Mouse (Mus musculus) left cerebral cortex, postnatal 36 days (tissue): ENCODE data around the gene Zfp3. TPM values are rescaled to one million over a fixed set of nuclear protein-coding genes. Genes with fewer than 3 reads are reported as not detected.
A peak's percentile ranks its signal among the peaks of the same experiment; 100 is the strongest.
"Not testable (repeated sequence)": the region's sequence is repeated elsewhere in the genome, so short reads cannot be mapped to it uniquely, and the experiment has no call there.

ENCODE experiments used
- DNase-seq, 2 experiments: peaks; one replicate each; pipeline ENCODE4 v3.0.0; 2021 to 2022; ENCODE audit warnings: low spot score in 2 of 2, mixed read lengths in 1 of 2
- intact Hi-C: fragments of 180-260 bp; cut with DNase I; formaldehyde crosslinking; loops from one replicate; pipeline ENCODE4 v1.15.1; 2025
- total RNA-seq, 2 experiments: library from RNA; stranded (reverse); gene quantifications; 2 replicates each; pipeline ENCODE4 v1.2.3; 2021

Zfp3 gene
- total RNA-seq, 2 experiments from 2014 or later: 17.3 to 21.7 TPM

- no peak for DNase-seq
- intact Hi-C loops: loop anchor here (5.0 to 10.0 kb wide), 2 partner anchors 237 to 320 kb away; partner anchors contain the start of genes Arrb2 and Gltpd2
Measured at GRCm38 (mm10) chr11:70754476-70754875, 9.5 kb upstream of the Zfp3 start.

GRCm38 (mm10) chr11:70754958-70755357 is 9.1 kb upstream of the Zfp3 start:
- intact Hi-C loops: loop anchor here (5.0 to 10.0 kb wide), 5 partner anchors 53 to 320 kb away; partner anchors contain the start of genes Arrb2, Camta2, Gltpd2 and Inca1

GRCm38 (mm10) chr11:70755645-70756044 is 8.4 kb upstream of the Zfp3 start:
- DNase-seq: peak; percentile 65 to 79
- intact Hi-C loops: loop anchor here (5.0 to 10.0 kb wide), 4 partner anchors 53 to 321 kb away; partner anchors contain the start of genes Arrb2, Camta2, Inca1 and Kif1c

More at GRCm38 (mm10) chr11:70754958-70755357, 9.1 kb upstream of the Zfp3 start:
- DNase-seq: no peak

GRCm38 (mm10) chr11:70760446-70760845 is 3.6 kb upstream of the Zfp3 start:
- intact Hi-C loops: loop anchor here (10.0 kb wide), 1 partner anchor 346 kb away; the partner anchor contains the start of gene Pelp1
- DNase-seq: not testable (repeated sequence)

- intact Hi-C loops: loop anchor here (10.0 kb wide), 1 partner anchor 348 kb away; the partner anchor contains the start of gene Pelp1
- no peak for DNase-seq
Measured at GRCm38 (mm10) chr11:70762641-70763040, 1.4 kb upstream of the Zfp3 start.

GRCm38 (mm10) chr11:70763582-70763935 is 450 bp upstream of the Zfp3 start:
- no peak for DNase-seq
- intact Hi-C loops: loop anchor here (10.0 kb wide), 1 partner anchor 349 kb away; the partner anchor contains the start of gene Pelp1

GRCm38 (mm10) chr11:70765776-70766445 is 1.9 kb downstream of the Zfp3 start:
- intact Hi-C loops: loop anchor here (10.0 kb wide), 1 partner anchor 351 kb away; the partner anchor contains the start of gene Pelp1
- no peak for DNase-seq

GRCm38 (mm10) chr11:70770804-70771203 is 6.8 kb downstream of the Zfp3 start:
- intact Hi-C loops: no loop called here
- DNase-seq: no peak

- peak; percentile 49 to 65 for DNase-seq
- intact Hi-C loops: loop anchor here (5.0 kb wide), 1 partner anchor 40 kb away; no protein-coding TSS in a partner anchor
Measured at GRCm38 (mm10) chr11:70776830-70777571, 13.0 kb downstream of the Zfp3 start.

- intact Hi-C loops: loop anchor here (5.0 kb wide), 1 partner anchor 40 kb away; no protein-coding TSS in a partner anchor
- DNase-seq: no peak
Measured at GRCm38 (mm10) chr11:70777634-70778033, 13.6 kb downstream of the Zfp3 start.

- intact Hi-C loops: loop anchor here (5.0 kb wide), 1 partner anchor 39 kb away; no protein-coding TSS in a partner anchor
- DNase-seq: not testable (repeated sequence)
Measured at GRCm38 (mm10) chr11:70778058-70778457, 14.0 kb downstream of the Zfp3 start.

- intact Hi-C loops: no loop called here
- no peak for DNase-seq
Measured at GRCm38 (mm10) chr11:70785908-70786307, 21.9 kb downstream of the Zfp3 start.

GRCm38 (mm10) chr11:70787052-70787451 is 23.0 kb downstream of the Zfp3 start:
- intact Hi-C loops: no loop called here
- DNase-seq: no peak

GRCm38 (mm10) chr11:70788972-70789655 is 25.1 kb downstream of the Zfp3 start:
- no peak for DNase-seq
- intact Hi-C loops: no loop called here

- intact Hi-C loops: no loop called here
Measured at GRCm38 (mm10) chr11:70790426-70790825, 26.4 kb downstream of the Zfp3 start.

GRCm38 (mm10) chr11:70790874-70791551 is 27.0 kb downstream of the Zfp3 start:
- no peak for DNase-seq

More at GRCm38 (mm10) chr11:70790426-70790825, 26.4 kb downstream of the Zfp3 start:
- no peak for DNase-seq

GRCm38 (mm10) chr11:70791676-70792075 is 27.7 kb downstream of the Zfp3 start:
- intact Hi-C loops: no loop called here
- no peak for DNase-seq

More at GRCm38 (mm10) chr11:70790874-70791551, 27.0 kb downstream of the Zfp3 start:
- intact Hi-C loops: no loop called here

GRCm38 (mm10) chr11:70792409-70792808 is 28.4 kb downstream of the Zfp3 start:
- no peak for DNase-seq
- intact Hi-C loops: no loop called here
